Mouse (Mus musculus) lung, adult 2 months (tissue): ENCODE measurements at regions not wholly inside any gene's neighbourhood (a gene's known extent, or its start where the extent isn't known, plus 50 kb on each side); places are given as distances from the start of the nearest gene placed in this dataset.

Experiments used
- CTCF ChIP-seq: fragments of 200-500 bp; IDR thresholded peaks from 2 replicates; pipeline ENCODE4 v1.5.1; 2011; ENCODE audit warnings: mild to moderate bottlenecking, low read length, control low read depth; ENCODE audit not compliant: insufficient read depth
- POLR2A ChIP-seq: fragments of 200-500 bp; IDR thresholded peaks from 2 replicates; pipeline ENCODE4 v1.6.1; 2011; ENCODE audit warnings: low read depth, mild to moderate bottlenecking, control low read depth, low read length, borderline replicate concordance; ENCODE audit errors: extremely low read depth

DNA sequence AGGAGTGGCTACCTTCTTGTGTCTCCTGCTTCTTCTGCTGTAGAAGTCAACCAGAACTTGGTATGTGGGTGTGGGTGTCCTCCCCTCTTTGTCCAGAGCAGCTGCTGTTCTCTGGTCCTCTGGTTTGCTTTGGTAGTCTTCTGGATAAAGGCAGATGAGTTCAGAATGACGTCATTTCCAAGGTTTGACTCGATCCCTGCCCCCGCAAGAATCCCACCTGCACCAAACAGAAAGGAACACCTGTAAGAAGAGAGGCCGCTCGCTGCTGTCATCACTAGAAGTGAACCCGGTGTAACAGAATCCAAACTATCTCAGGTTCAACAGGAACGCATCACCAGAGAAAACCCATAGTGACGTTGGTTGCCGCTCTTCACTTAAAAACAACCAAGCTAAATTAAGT, 205.0 kb downstream of the Bcl2l11 start:
- TF ChIP-seq POLR2A (no peak), CTCF (no peak)
